Mouse (Mus musculus) mesoderm, embryonic 11.5 days (tissue): ENCODE measurements at regions not wholly inside any gene's neighbourhood (a gene's known extent, or its start where the extent isn't known, plus 50 kb on each side); places are given as distances from the start of the nearest gene placed in this dataset.

Experiments used
- DNase-seq: peaks from one replicate; pipeline ENCODE4 v3.0.0-alpha.2; 2012; ENCODE audit warnings: low read depth, low spot score

- no peak for DNase-seq
Observed at GRCm38 (mm10) chr7:137879296-137879695, 441.9 kb downstream of the Glrx3 start.

- peak; percentile 39 for DNase-seq
Observed at GRCm38 (mm10) chr7:137882876-137883275, 445.5 kb downstream of the Glrx3 start.

DNA sequence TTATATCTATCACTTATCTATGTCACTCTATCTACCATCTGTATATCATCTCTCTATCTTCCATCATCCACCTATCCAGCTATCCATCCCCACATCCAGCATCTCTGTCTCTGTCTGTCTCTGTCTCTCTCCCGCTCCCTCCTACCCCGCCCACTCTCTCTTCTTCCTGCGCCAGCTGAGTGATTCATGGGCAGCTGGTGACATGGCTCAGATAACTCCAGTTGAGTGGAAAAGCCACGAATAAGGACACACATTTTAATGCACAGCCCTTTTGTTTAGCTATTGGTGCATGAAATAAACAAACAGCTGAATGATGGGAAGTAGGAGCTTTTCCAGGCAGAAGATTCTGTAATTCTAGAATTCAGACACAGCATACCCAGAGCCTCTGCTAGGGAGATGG, 446.3 kb downstream of the Glrx3 start:
- no peak for DNase-seq

DNA sequence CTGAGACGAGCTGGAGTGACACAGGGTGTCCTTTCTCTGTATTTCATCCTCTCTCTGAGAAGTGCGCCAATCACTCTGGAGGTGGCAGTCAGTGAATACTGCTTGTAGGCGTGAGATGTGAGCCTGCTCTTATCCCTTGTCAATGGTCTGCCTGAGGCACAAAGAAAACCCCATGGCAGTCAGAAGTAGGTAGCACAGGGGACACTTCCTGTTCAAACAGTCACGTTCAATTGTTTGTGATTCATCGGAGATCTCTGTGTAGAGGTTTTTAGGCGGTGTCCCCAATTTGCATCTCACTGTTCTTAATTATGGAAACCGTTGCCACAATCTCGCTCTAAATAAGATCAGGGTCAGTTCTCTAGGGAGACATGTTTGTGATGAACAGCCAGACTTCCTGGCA, 447.7 kb downstream of the Glrx3 start:
- no peak for DNase-seq

DNA sequence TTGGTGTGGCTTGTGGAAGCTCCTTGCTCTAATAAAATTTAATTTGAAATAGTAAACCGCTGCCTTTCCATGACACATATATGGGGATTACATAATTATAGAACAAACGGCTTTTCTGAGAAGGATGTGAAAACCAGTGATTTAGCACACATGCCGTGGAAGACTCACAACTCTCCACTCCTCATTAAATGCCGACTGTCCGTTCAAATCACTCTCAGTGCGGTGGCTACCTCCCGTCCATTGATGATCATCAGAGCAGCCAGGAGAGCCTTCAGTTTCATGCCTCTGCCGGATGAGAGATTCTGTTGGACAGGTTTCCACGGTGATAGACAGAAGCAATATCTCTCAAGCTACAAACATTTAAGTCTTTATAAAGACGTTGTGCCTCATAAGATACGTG, 451.3 kb downstream of the Glrx3 start:
- DNase-seq = no peak

DNA sequence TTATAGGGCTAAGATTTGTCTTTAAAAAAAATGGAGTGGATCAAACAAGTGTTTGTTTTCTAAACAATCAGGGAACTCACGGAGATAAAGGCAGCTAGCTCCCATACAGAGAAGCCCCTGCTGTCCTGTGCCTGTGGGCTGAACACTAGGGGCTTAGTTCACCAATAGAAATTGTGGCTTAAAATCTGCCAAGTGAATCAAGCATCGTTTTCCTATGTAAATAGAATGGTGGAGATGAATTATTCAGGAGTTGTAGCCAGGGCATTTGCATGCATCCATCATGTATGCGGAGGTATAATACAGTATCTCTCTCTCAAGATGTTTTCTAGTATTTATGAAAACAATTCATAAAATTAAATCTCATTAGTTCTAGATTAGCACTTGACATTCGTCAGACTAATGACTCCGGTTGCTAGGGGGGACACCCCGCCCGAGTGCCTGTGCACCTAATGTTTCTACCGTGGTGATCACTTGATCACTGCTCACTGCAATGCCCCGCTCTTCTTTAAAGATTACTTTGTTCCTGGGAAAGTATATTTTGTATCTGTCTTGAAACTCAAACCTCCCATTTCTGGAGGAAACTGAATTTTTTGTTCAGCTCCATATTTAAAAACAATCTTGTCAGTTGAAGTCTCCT, 469.1 kb downstream of the Glrx3 start:
- DNase-seq = no peak

DNA sequence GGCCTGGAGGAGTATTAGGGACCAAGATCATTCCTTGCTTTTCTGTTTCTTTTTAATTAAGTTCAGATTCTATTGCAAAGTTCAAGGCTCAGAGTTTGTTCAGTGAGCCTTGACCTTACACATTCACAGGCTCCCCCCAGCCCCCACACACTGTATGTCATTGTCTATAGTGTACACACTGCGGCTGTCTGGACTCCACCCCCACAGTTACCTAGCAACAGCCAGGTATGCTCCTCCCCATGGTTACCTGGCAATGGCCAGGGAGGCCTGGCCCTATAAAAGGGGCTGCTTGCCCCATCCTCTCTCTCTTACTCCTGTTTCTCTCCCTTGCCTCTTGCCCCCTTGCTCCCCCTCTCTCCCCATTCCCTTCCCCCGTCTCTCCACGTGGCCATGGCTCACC, 472.0 kb downstream of the Glrx3 start:
- no peak for DNase-seq

GRCm38 (mm10) chr7:137913551-137914105, 476.2 kb downstream of the Glrx3 start:
- no peak for DNase-seq

GRCm38 (mm10) chr7:137914506-137914905, 477.1 kb downstream of the Glrx3 start:
- DNase-seq = no peak

- no peak for DNase-seq
Observed at GRCm38 (mm10) chr7:137916351-137916750, 478.9 kb downstream of the Glrx3 start.

DNA sequence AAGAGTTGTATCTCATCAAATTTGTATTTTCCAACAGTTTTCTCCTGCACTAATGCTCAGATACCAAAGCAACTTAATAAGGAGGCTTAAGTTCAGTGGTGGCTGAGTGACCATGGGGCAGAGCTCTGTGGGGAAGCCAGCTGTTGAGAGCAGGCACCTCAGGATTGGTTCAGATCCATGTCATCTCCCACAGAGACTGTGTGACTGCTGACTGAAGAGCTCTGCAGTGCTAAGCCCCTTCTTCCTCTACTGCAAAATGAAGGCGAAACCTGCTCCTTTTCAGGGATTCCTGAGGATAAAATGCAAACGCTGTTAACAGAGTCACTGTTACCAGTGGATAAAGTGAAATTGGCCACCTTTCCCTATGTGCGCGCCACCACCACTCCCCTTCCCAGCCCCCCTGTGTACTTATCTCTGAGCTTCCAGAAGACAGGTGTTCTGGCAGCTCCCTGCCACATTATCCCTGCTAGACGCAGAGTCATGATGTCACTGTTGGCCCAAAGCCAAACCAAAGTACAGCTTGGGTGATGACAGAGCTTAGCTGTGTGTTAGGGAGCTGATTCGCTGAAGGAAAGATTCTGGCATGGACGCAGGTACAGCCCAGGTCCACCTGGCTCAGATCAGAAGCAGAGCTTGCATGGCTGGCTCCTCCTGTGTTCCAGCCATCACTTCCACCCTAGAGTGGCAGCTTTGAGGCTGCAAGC, 472.9 kb downstream of the Tcerg1l start:
- DNase-seq = peak; percentile 51

DNA sequence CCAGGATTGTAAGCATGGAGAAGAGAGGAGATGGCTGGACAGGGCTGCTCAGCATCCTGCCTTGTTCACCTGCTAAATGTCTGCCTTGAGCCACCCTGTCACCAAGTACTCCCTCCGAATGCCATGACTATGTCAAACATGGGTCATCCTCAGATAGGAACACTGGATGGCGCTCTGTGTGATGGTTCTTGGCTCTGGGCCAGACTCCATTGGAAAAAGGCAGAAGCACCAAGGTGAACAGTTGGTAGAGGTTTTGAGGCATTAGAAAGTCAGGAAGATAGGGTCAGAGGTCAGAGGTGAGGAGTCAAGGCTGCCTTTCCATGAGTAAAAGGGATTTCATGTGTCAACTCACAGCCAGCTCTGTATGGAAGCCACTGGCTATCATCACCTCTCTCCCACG, 471.9 kb downstream of the Tcerg1l start:
- DNase-seq = no peak

- DNase-seq = no peak
Observed at GRCm38 (mm10) chr7:137927371-137927770, 470.2 kb downstream of the Tcerg1l start.

- peak; percentile 32 for DNase-seq
Observed at GRCm38 (mm10) chr7:137930200-137930599, 467.3 kb downstream of the Tcerg1l start.

DNA sequence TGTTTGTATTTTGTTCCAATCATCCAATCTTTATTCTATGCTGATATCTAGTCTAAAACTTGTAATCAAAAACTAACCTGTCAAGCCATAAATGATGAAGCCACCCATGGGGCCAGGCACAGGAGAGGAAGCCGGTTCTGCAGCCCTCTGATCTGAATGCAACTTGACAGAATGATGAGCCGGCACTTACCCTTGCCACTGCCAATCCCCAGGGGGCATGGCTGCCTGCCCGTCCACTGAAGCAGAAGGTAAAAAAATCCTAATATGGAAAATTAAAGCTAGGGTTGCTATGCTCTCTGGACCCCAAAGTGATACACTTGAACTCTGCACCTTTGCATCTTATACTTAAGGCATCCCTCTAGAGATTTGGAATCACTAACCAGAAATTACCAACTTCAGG, 461.6 kb downstream of the Tcerg1l start:
- DNase-seq = no peak

DNA sequence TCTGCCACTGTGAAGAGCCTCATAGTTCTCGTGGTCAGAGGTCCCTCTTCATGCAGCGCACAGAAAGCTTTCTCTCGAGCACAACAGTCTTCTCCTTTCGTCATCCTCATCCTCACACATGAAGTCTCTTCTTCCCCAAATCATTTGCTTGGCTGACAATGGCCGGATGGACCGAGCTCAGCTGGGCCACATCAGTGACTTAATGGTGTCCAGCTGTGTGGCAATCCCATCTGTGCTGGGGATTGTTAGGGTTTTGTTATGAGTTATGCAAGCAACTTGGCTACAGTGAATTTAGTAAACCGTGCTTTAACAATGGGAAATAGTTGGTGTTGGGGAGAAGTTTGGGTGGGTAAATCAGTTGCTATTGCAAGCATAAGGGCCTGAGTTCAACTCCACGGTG, 458.4 kb downstream of the Tcerg1l start:
- no peak for DNase-seq

DNA sequence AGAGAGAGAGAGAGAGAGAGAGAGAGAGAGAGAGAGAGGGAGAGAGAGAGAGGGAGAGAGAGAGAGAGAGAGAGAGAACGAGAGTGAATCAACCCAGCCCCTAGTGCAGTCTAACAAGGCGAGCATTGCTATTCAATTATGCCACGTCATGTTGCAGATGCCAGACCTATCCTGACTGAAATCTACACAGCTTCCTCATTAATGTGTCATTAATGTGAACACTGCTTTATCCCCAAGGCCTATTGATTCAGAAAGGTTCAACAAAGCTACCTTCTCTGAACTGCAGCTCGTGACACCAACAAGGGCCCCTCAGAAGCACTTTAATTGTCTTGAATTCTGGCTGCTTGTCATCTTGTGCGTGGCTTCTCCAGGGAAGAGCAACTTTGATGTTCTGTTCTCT, 457.4 kb downstream of the Tcerg1l start:
- no peak for DNase-seq

DNA sequence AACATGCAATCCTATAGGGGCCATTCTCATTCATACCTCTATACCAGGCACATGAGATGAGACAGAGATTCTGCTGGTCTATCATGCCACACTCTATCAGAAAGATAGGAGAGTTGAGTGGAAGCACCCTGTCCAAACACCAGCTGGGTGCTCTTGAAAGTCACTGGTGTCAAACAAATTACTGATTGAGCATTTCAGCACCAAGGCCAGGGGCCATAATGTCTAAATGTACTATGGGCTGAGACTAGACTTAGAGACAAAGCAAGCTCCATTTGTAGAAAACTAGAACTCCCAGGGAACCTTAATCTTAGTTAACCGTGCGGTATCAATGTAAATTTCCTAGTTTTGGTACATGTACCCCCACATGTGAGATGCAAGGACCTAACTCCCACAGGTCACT, 452.5 kb downstream of the Tcerg1l start:
- peak; percentile 55 for DNase-seq

GRCm38 (mm10) chr7:137947424-137947823, 450.1 kb downstream of the Tcerg1l start:
- DNase-seq = peak; percentile 52

DNA sequence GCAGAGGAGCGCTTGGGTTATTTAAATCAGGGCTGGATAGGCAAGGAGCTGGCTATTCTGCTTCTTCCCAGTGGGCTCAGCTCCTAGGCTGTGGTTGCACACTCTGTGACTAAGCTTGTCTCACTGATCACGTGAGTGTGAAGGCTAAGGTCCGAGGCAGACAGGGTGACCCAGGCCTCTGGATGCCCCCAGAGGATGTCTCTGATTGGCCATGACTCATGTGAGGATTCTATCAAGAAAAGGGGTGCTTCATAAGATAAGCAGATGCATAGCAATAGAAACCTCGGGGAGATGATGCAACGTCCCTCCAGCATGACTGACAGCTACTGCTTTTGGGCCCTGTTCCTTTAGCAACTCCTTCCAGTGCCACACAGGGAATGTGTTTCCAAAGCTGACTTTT, 440.2 kb downstream of the Tcerg1l start:
- no peak for DNase-seq

- no peak for DNase-seq
Observed at GRCm38 (mm10) chr7:137957848-137958247, 439.7 kb downstream of the Tcerg1l start.

GRCm38 (mm10) chr7:137963470-137964095, 433.9 kb downstream of the Tcerg1l start:
- no peak for DNase-seq

GRCm38 (mm10) chr7:137974705-137975104, 422.8 kb downstream of the Tcerg1l start:
- no peak for DNase-seq
